Mouse (Mus musculus): ENCODE measurements around the gene Tmed5. TPM values are rescaled to one million over a fixed set of nuclear protein-coding genes. Genes with fewer than 3 reads are reported as not detected.
A peak's percentile ranks its signal among the peaks of the same experiment; 100 is the strongest.

Tmed5 gene
- 21.3 and 26.8 TPM in 2 replicates for polyA plus RNA-seq (2014; fragmentation: Nextera tagmentation; extraction: Ambion mirVana)

- peak within 1 kb of the TSS; percentile 65 for H3K4me2 ChIP-seq (ENCODE audit: low read depth)
- H3K9ac ChIP-seq (ENCODE audit: low read length) = peak within 1 kb of the TSS; percentile 80
- no peaks in the 10 kb centered on the region for H3K4me1 ChIP-seq (ENCODE audit: control insufficient read depth, insufficient read depth, low read length)
- peak within 1 kb of the TSS; percentile 71 for H3K27ac ChIP-seq (ENCODE audit: low read depth, low read length)
- ATAC-seq (ENCODE audit: insufficient read depth, low FRiP score, low TSS enrichment) = peak; percentile 97
- H3K36me3 ChIP-seq (ENCODE audit: control insufficient read depth, insufficient read depth, low read length) = no peaks in the 10 kb centered on the region
- peak within 1 kb of the TSS; percentile 72 for H3K4me3 ChIP-seq (ENCODE audit: low read depth, low read length)
- under 1% methylated on average over 65 of the region's 65 CpGs for WGBS
- H3K27me3 ChIP-seq (ENCODE audit: control insufficient read depth, insufficient read depth, low read length) = no peaks in the 10 kb centered on the region
- peak; percentile 98 for DNase-seq (ENCODE audit: low spot score)
- no peaks in the 10 kb centered on the region for H3K9me3 ChIP-seq (ENCODE audit: control insufficient read depth, low read length)
Measured at GRCm38 (mm10) chr5:108132441-108133243, at the start of gene Tmed5, which contains the start of gene Ccdc18. Gene Tmed5 (minus strand): TSS chr5:108132620. Gene Ccdc18 (plus strand): TSS chr5:108132875.

DNA sequence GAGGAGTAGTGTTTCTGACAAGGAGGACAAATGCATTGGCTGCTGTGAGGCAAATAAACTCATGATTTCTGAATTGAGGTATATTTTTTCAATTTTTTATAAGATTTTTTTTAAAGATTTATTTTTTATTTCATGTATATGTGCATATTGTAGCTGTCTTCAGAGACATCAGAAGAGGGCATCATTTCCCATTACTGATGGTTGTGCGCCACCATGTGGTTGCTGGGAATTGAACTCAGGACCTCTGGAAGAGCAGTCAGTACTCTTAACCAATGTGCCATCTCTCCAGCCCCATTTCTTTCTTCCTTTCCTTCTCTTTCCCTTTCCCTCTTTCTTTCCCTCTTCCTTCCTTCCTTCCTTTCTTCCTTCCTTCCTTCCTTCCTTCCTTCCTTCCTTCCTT, 31.3 kb upstream of the Tmed5 start:
- no peaks in the 10 kb centered on the region for H3K36me3 ChIP-seq (ENCODE audit: control insufficient read depth, insufficient read depth, low read length)
- no peak for ATAC-seq (ENCODE audit: insufficient read depth, low FRiP score, low TSS enrichment)
- H3K27me3 ChIP-seq (ENCODE audit: control insufficient read depth, insufficient read depth, low read length) = no peaks in the 10 kb centered on the region
- H3K27ac ChIP-seq (ENCODE audit: low read depth, low read length) = no peak overlapping the region
- no peak overlapping the region for H3K4me3 ChIP-seq (ENCODE audit: low read depth, low read length)
- peak; percentile 24 for DNase-seq (ENCODE audit: low spot score)
- no peak overlapping the region for H3K9ac ChIP-seq (ENCODE audit: low read length)
- H3K9me3 ChIP-seq (ENCODE audit: control insufficient read depth, low read length) = no peaks in the 10 kb centered on the region
- 22% methylated on average over 1 of the region's 1 CpGs for WGBS
- H3K4me1 ChIP-seq (ENCODE audit: control insufficient read depth, insufficient read depth, low read length) = no peaks in the 10 kb centered on the region
- H3K4me2 ChIP-seq (ENCODE audit: low read depth) = no peak overlapping the region

DNA sequence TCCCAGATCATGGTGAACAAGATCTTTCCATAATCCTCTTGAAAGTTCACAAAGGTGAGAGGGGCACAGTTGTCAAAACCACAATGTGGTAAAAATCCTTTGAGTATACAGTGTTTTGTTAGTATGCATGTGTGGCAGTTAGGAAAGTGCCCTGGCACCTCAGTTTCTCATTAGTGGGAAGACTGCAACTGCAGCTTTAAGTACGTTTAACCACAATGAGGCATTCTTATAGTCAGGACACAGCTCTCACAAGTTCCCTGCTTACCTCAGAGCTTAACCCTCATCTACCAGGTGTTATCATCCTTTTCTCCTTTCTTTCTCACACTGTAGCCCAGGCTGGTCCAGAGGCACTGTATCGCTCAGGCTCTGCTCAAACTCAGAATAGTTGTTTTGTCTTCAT, 28.4 kb upstream of the Tmed5 start:
- ATAC-seq (ENCODE audit: insufficient read depth, low FRiP score, low TSS enrichment) = no peak
- no peaks in the 10 kb centered on the region for H3K4me1 ChIP-seq (ENCODE audit: control insufficient read depth, insufficient read depth, low read length)
- H3K9me3 ChIP-seq (ENCODE audit: control insufficient read depth, low read length) = no peaks in the 10 kb centered on the region
- H3K9ac ChIP-seq (ENCODE audit: low read length) = no peak overlapping the region
- no peak overlapping the region for H3K27ac ChIP-seq (ENCODE audit: low read depth, low read length)
- H3K27me3 ChIP-seq (ENCODE audit: control insufficient read depth, insufficient read depth, low read length) = no peaks in the 10 kb centered on the region
- no peak for DNase-seq (ENCODE audit: low spot score)
- no peak overlapping the region for H3K4me3 ChIP-seq (ENCODE audit: low read depth, low read length)
- no peaks in the 10 kb centered on the region for H3K36me3 ChIP-seq (ENCODE audit: control insufficient read depth, insufficient read depth, low read length)
- no peak overlapping the region for H3K4me2 ChIP-seq (ENCODE audit: low read depth)
- WGBS = 86% methylated on average over 2 of the region's 2 CpGs

- no peaks in the 10 kb centered on the region for H3K36me3 ChIP-seq (ENCODE audit: control insufficient read depth, insufficient read depth, low read length)
- no peaks in the 10 kb centered on the region for H3K4me1 ChIP-seq (ENCODE audit: control insufficient read depth, insufficient read depth, low read length)
- H3K9ac ChIP-seq (ENCODE audit: low read length) = no peak overlapping the region
- H3K9me3 ChIP-seq (ENCODE audit: control insufficient read depth, low read length) = no peaks in the 10 kb centered on the region
- no peak overlapping the region for H3K4me2 ChIP-seq (ENCODE audit: low read depth)
- ATAC-seq (ENCODE audit: insufficient read depth, low FRiP score, low TSS enrichment) (no peak), DNase-seq (ENCODE audit: low spot score) (no peak)
- H3K27me3 ChIP-seq (ENCODE audit: control insufficient read depth, insufficient read depth, low read length) = no peaks in the 10 kb centered on the region
- WGBS = 97% methylated on average over 1 of the region's 1 CpGs
- H3K4me3 ChIP-seq (ENCODE audit: low read depth, low read length) = no peak overlapping the region
- H3K27ac ChIP-seq (ENCODE audit: low read depth, low read length) = no peak overlapping the region
Measured at GRCm38 (mm10) chr5:108152592-108152991, 20.2 kb upstream of the Tmed5 start.

DNA sequence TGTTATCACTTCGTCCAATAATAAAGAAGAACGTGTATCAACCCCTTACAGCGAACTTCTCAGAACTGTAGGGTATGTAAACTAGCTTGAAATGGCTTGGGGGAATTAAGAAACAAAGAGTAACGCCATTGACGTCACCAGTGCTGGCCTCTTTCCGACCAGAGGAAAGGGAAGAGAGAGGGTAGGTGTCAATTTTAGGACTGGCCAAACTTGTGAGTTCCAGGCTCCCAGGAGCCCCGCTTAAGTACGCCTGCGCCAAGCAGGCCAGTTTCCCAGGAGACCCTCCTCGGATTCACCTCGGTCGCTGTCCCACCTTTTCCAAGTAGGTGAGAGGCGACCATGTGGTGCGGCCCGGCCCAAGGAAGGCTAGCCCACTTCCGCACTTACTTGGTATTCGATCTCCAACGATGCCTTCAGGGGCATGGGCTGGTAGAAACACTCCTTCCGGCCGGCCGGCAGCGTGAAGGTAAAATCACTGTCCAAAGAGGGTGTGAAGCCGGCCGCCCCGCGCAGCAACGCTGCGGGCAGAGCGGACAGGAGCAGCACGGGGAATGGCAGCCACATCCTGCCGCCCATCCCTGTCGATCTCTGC, 475 bp downstream of the Tmed5 start:
- Histone ChIP-seq H3K9ac (ENCODE audit: low read length) (peak overlapping the region; percentile 80), H3K4me1 (ENCODE audit: control insufficient read depth, insufficient read depth, low read length) (no peaks in the 10 kb centered on the region), H3K9me3 (ENCODE audit: control insufficient read depth, low read length) (no peaks in the 10 kb centered on the region), H3K36me3 (ENCODE audit: control insufficient read depth, insufficient read depth, low read length) (no peaks in the 10 kb centered on the region), H3K27ac (ENCODE audit: low read depth, low read length) (peak overlapping the region; percentile 71), H3K4me3 (ENCODE audit: low read depth, low read length) (peak overlapping the region; percentile 72), H3K27me3 (ENCODE audit: control insufficient read depth, insufficient read depth, low read length) (no peaks in the 10 kb centered on the region), H3K4me2 (ENCODE audit: low read depth) (peak overlapping the region; percentile 65)
- WGBS = 0% methylated on average over 32 of the region's 32 CpGs
- ATAC-seq (ENCODE audit: insufficient read depth, low FRiP score, low TSS enrichment) (peak; percentile 37; the same call in 1 of the 2 replicates), DNase-seq (ENCODE audit: low spot score) (peak; percentile 60)

DNA sequence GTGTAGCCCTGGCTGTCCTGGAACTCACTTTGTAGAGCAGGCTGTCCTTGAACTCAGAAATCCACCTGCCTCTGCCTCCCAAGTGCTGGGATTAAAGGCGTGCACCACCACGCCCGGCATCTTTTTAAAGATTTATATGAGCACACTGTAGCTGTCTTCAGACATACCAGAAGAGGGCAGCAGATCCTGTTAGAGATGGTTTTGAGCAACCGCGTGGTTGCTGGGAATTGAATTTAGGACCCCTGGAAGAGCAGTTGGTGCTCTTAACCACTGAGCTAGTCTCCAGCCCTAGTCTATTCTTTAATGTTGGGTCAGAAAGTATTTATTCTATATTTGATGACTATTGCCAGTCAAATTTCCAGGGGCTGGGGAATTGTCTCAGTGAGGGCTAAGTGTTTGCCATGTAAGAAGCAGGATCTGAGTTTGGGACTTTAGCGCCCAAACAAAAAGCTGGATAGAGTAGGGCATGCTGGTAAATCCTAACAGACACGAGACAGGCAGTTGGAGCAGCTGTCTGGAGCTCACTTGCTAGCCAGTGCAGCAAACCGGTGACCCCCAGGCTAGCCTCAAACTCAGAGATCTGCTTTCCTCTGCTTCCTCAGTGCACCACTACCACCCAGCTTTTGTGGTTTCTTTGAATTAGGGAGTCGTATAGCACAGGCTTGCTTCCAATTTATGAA, 12.1 kb downstream of the Tmed5 start:
- Histone ChIP-seq H3K36me3 (ENCODE audit: control insufficient read depth, insufficient read depth, low read length) (no peaks in the 10 kb centered on the region; the same call in 1 of the 2 replicates), H3K4me2 (ENCODE audit: low read depth) (no peak overlapping the region), H3K9ac (ENCODE audit: low read length) (no peak overlapping the region), H3K27ac (ENCODE audit: low read depth, low read length) (no peak overlapping the region), H3K27me3 (ENCODE audit: control insufficient read depth, insufficient read depth, low read length) (no peaks in the 10 kb centered on the region), H3K4me1 (ENCODE audit: control insufficient read depth, insufficient read depth, low read length) (no peaks in the 10 kb centered on the region), H3K9me3 (ENCODE audit: control insufficient read depth, low read length) (no peaks in the 10 kb centered on the region), H3K4me3 (ENCODE audit: low read depth, low read length) (no peak overlapping the region)
- ATAC-seq (ENCODE audit: insufficient read depth, low FRiP score, low TSS enrichment) = no peak
- no peak for DNase-seq (ENCODE audit: low spot score)
- WGBS = 85% methylated on average over 9 of the region's 9 CpGs

DNA sequence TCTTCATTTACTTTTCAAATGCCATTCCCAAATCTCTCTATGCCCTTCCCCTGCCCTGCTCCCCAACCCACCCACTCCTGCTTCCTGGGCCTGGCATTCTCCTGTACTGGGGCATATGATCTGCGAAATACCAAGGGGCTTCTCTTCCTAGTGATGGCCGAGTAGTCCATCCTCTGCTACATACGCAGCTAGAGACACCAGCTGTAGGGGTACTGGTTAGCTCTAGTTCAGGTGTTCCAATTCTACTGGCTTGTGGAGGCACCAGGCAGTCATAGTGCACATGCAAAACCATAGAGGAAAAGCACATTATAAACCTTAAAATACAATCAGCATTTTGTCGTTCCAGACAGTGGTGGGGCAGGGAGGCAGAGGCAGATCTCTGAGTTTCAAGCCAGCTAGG, 14.7 kb downstream of the Tmed5 start:
- 95% methylated on average over 4 of the region's 4 CpGs for WGBS
- H3K4me2 ChIP-seq (ENCODE audit: low read depth) = no peak overlapping the region
- H3K4me1 ChIP-seq (ENCODE audit: control insufficient read depth, insufficient read depth, low read length) = no peaks in the 10 kb centered on the region
- DNase-seq (ENCODE audit: low spot score) (no peak), ATAC-seq (ENCODE audit: insufficient read depth, low FRiP score, low TSS enrichment) (no peak)
- no peaks in the 10 kb centered on the region for H3K27me3 ChIP-seq (ENCODE audit: control insufficient read depth, insufficient read depth, low read length)
- no peaks in the 10 kb centered on the region for H3K9me3 ChIP-seq (ENCODE audit: control insufficient read depth, low read length)
- no peaks in the 10 kb centered on the region; the same call in 1 of the 2 replicates for H3K36me3 ChIP-seq (ENCODE audit: control insufficient read depth, insufficient read depth, low read length)
- H3K4me3 ChIP-seq (ENCODE audit: low read depth, low read length) = no peak overlapping the region
- H3K27ac ChIP-seq (ENCODE audit: low read depth, low read length) = no peak overlapping the region
- H3K9ac ChIP-seq (ENCODE audit: low read length) = no peak overlapping the region

- no peak overlapping the region for H3K9ac ChIP-seq (ENCODE audit: low read length)
- DNase-seq (ENCODE audit: low spot score) (no peak), ATAC-seq (ENCODE audit: insufficient read depth, low FRiP score, low TSS enrichment) (no peak)
- H3K36me3 ChIP-seq (ENCODE audit: control insufficient read depth, insufficient read depth, low read length) = peaks cover 7% of the 10 kb centered on the region
- no peak overlapping the region for H3K27ac ChIP-seq (ENCODE audit: low read depth, low read length)
- H3K9me3 ChIP-seq (ENCODE audit: control insufficient read depth, low read length) = no peaks in the 10 kb centered on the region
- 96% methylated on average over 7 of the region's 7 CpGs for WGBS
- no peaks in the 10 kb centered on the region for H3K27me3 ChIP-seq (ENCODE audit: control insufficient read depth, insufficient read depth, low read length)
- H3K4me1 ChIP-seq (ENCODE audit: control insufficient read depth, insufficient read depth, low read length) = no peaks in the 10 kb centered on the region
- no peak overlapping the region for H3K4me2 ChIP-seq (ENCODE audit: low read depth)
- no peak overlapping the region for H3K4me3 ChIP-seq (ENCODE audit: low read depth, low read length)
Measured at GRCm38 (mm10) chr5:108109346-108109745, 23.1 kb downstream of the Tmed5 start.
